Mouse (Mus musculus) stomach, embryonic 14.5 days (tissue): ENCODE data around the gene D17H6S53E. TPM values are rescaled to one million over a fixed set of nuclear protein-coding genes. Genes with fewer than 3 reads are reported as not detected.

ENCODE experiments used
- ATAC-seq: fragments of 200-750 bp; cut with Nextera tagmentation; 2 replicates; pipeline ENCODE4 v1.8.0; 2017; ENCODE audit warnings: low read depth, moderate TSS enrichment; ENCODE audit not compliant: insufficient number of reproducible peaks, insufficient read depth, low FRiP score
- H3K27ac ChIP-seq: fragments of 300-500 bp; sonication (generic); 2 replicates; pipeline ENCODE4 v1.5.1; 2014; ENCODE audit warnings: mild to moderate bottlenecking, low read length, moderate library complexity, mixed read lengths
- H3K27me3 ChIP-seq: fragments of 300-500 bp; sonication (generic); 2 replicates; pipeline ENCODE4 v1.6.1; 2014; ENCODE audit warnings: low read length, control low read depth, mixed read lengths; ENCODE audit not compliant: control insufficient read depth, insufficient read depth
- H3K36me3 ChIP-seq: fragments of 300-500 bp; sonication (generic); 2 replicates; pipeline ENCODE4 v1.6.1; 2014; ENCODE audit warnings: mild to moderate bottlenecking, control low read depth, low read length, moderate library complexity, mixed read lengths; ENCODE audit not compliant: control insufficient read depth, insufficient read depth
- H3K4me1 ChIP-seq: fragments of 300-500 bp; sonication (generic); 2 replicates; pipeline ENCODE4 v1.6.1; 2014; ENCODE audit warnings: low read length, control low read depth, mixed read lengths; ENCODE audit not compliant: control insufficient read depth, insufficient read depth
- H3K4me2 ChIP-seq: fragments of 300-500 bp; sonication (generic); replicated peaks from 2 replicates; pipeline ENCODE4 v1.6.1; 2014; ENCODE audit warnings: low read depth, low read length, control low read depth
- H3K4me3 ChIP-seq: fragments of 300-500 bp; sonication (generic); 2 replicates; pipeline ENCODE4 v1.5.1; 2014; ENCODE audit warnings: low read depth, low read length, control low read depth
- H3K9ac ChIP-seq: fragments of 300-500 bp; sonication (generic); replicated peaks from 2 replicates; pipeline ENCODE4 v1.6.1; 2014; ENCODE audit warnings: low read depth, mild to moderate bottlenecking, control low read depth, low read length, moderate library complexity, mixed read lengths
- H3K9me3 ChIP-seq: fragments of 300-500 bp; sonication (generic); 2 replicates; pipeline ENCODE4 v1.6.1; 2016; ENCODE audit warnings: low read depth, low read length, control low read depth; ENCODE audit not compliant: control insufficient read depth
- WGBS: fragments of 180-500 bp; shearing (Covaris S2); extraction: QIAGEN DNeasy Blood & Tissue Kit; methylation state at CpG from one replicate; pipeline ENCODE4 v1.1.7; 2014; 5-methylcytosine and 5-hydroxymethylcytosine counted together
- polyA plus RNA-seq: library from polyadenylated mRNA; unstranded; fragments of >200 nt; fragmentation: Nextera tagmentation; extraction: Ambion mirVana; gene quantifications from 2 replicates; pipeline ENCODE4 v1.2.1, GENCODE M21; 2014

Gene D17H6S53E
- polyA plus RNA-seq, 1 experiment from 2014 or later: 13.3 TPM

DNA sequence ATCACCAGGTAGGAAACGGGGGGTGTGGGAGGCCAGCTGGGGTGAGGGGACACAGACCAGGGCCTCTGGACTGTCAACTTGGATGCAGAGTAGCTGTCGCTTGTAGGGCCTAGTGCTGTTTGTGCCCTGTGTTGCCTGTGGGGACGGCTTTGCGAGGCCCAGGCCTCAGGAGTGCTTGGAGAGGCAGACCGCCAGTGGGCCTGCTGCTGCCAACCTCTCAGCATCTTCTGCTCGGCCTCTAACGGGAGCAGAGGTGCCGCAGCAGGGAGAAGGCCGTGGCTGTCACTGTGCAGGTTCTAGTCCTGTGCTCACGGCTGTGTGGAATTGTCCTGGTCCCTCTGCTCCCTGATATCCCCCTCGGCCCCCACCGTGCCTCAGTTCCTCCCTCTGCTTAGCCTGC is 29.6 kb upstream of the D17H6S53E start:
- H3K27me3 ChIP-seq: no peaks in the 10 kb centered on the region
- no peak overlapping the region for H3K4me2 ChIP-seq
- no peak for ATAC-seq
- 85% methylated on average over 12 of the region's 12 CpGs for WGBS
- H3K4me1 ChIP-seq: no peaks in the 10 kb centered on the region
- no peak overlapping the region for H3K4me3 ChIP-seq
- no peak overlapping the region for H3K27ac ChIP-seq
- no peak overlapping the region for H3K9ac ChIP-seq
- no peaks in the 10 kb centered on the region for H3K9me3 ChIP-seq
- H3K36me3 ChIP-seq: peaks cover 75% of the 10 kb centered on the region

- 89% methylated on average over 11 of the region's 12 CpGs for WGBS
- Histone ChIP-seq H3K4me2 (no peak overlapping the region), H3K4me3 (no peak overlapping the region), H3K27ac (no peak overlapping the region), H3K27me3 (no peaks in the 10 kb centered on the region), H3K9me3 (no peaks in the 10 kb centered on the region), H3K9ac (no peak overlapping the region), H3K4me1 (no peaks in the 10 kb centered on the region), H3K36me3 (peaks cover 78% of the 10 kb centered on the region)
- ATAC-seq: no peak
Measured at GRCm38 (mm10) chr17:35097164-35097655, 29.0 kb upstream of the D17H6S53E start.

GRCm38 (mm10) chr17:35100196-35100765 is 25.9 kb upstream of the D17H6S53E start:
- H3K4me3 ChIP-seq: no peak overlapping the region
- no peaks in the 10 kb centered on the region for H3K27me3 ChIP-seq
- no peaks in the 10 kb centered on the region for H3K9me3 ChIP-seq
- no peaks in the 10 kb centered on the region for H3K4me1 ChIP-seq
- H3K4me2 ChIP-seq: no peak overlapping the region
- ATAC-seq: no peak
- WGBS: 54% methylated on average over 10 of the region's 10 CpGs
- peaks cover 64% of the 10 kb centered on the region for H3K36me3 ChIP-seq
- H3K27ac ChIP-seq: no peak overlapping the region
- H3K9ac ChIP-seq: no peak overlapping the region

GRCm38 (mm10) chr17:35101161-35101560 is 25.0 kb upstream of the D17H6S53E start:
- Histone ChIP-seq H3K4me3 (no peak overlapping the region), H3K9me3 (no peaks in the 10 kb centered on the region), H3K4me2 (no peak overlapping the region), H3K27ac (no peak overlapping the region), H3K27me3 (no peaks in the 10 kb centered on the region), H3K9ac (no peak overlapping the region), H3K4me1 (0 out of 2 replicates have a peak, but pooled peaks cover 2% of the 10 kb centered on the region), H3K36me3 (peaks cover 62% of the 10 kb centered on the region)
- 85% methylated on average over 11 of the region's 11 CpGs for whole genome bisulfite sequencing
- no peak for ATAC-seq

- 72% methylated on average over 8 of the region's 8 CpGs for WGBS
- H3K27ac ChIP-seq: no peak overlapping the region
- H3K4me2 ChIP-seq: no peak overlapping the region
- ATAC-seq: no peak
- H3K4me3 ChIP-seq: no peak overlapping the region
- no peaks in the 10 kb centered on the region for H3K27me3 ChIP-seq
- no peak overlapping the region for H3K9ac ChIP-seq
- H3K9me3 ChIP-seq: no peaks in the 10 kb centered on the region
- 0 out of 2 replicates have a peak, but pooled peaks cover 3% of the 10 kb centered on the region for H3K4me1 ChIP-seq
- H3K36me3 ChIP-seq: peaks cover 52% of the 10 kb centered on the region
Measured at GRCm38 (mm10) chr17:35102299-35102698, 23.9 kb upstream of the D17H6S53E start.

DNA sequence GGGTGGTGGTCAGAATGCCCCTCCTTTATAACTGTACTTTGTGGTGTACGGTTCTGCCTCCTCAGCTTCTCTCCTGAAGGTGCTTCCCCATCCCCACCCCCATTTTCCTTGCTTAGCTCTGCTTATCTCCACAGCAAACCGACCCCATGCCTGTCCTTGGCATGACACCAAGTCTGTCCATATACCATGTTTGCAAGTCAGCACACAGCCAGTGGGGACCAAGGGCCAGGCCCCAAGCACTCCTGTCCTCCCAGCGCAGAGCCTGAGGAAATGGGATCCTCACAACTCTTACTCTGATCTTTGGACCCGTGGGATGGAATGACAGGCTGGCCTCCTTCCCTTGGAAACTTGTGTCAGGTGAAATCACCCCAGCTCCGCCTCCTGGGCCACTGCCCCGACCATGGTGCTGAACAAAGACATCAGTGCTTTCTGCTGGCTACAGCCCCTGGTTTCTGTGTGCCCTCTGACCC is 22.9 kb upstream of the D17H6S53E start:
- H3K9me3 ChIP-seq: no peaks in the 10 kb centered on the region
- H3K9ac ChIP-seq: no peak overlapping the region
- H3K4me3 ChIP-seq: no peak overlapping the region
- H3K4me2 ChIP-seq: no peak overlapping the region
- 67% methylated on average over 6 of the region's 6 CpGs for WGBS
- H3K4me1 ChIP-seq: 0 out of 2 replicates have a peak, but pooled peaks cover 3% of the 10 kb centered on the region
- no peak overlapping the region for H3K27ac ChIP-seq
- peaks cover 43% of the 10 kb centered on the region for H3K36me3 ChIP-seq
- no peaks in the 10 kb centered on the region for H3K27me3 ChIP-seq
- no peak for ATAC-seq

DNA sequence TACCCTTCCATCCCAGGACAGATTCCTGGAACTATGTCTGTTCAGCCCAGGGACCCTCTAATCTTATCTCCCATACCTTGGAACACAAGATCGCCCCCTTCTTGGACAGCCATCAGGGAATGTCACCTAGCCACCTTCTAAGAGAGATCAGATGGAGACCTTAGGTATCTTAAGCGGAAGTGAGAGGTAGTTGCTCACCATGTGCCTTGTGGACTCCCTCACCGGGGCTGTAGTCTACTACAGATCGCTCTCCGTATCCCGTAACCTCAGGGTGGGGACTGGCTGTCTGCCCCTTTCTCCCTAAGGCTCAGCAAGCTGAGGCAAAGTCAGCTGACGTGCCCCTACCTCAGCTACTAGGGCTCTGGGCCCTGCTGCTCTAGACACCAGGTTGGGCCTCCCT is 22.1 kb upstream of the D17H6S53E start:
- no peak for ATAC-seq
- Histone ChIP-seq H3K27me3 (no peaks in the 10 kb centered on the region), H3K27ac (no peak overlapping the region), H3K9ac (no peak overlapping the region), H3K36me3 (peaks cover 36% of the 10 kb centered on the region), H3K9me3 (no peaks in the 10 kb centered on the region), H3K4me2 (no peak overlapping the region), H3K4me1 (0 out of 2 replicates have a peak, but pooled peaks cover 3% of the 10 kb centered on the region), H3K4me3 (no peak overlapping the region)
- 90% methylated on average over 7 of the region's 7 CpGs for WGBS

DNA sequence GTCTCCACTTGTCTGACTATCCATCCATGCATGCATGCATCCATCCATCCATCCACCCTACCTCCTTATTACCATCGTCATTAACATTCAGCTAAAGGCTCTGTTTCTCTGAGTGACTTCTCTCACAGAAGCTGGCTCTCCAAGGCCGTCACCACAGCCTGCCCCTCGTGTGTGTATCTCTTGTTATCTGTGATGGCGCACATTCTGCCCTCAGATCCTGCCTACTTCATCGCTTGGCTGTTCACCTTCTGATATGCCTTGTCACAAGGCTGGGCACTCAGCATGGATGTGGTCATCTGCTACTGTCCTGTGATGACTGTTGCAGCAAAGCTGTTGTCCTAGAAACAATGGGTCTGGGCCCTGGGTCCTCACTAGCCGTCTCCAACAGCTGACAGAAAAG is 21.4 kb upstream of the D17H6S53E start:
- Histone ChIP-seq H3K4me3 (no peak overlapping the region), H3K27ac (no peak overlapping the region), H3K36me3 (peaks cover 33% of the 10 kb centered on the region), H3K9ac (no peak overlapping the region), H3K9me3 (no peaks in the 10 kb centered on the region), H3K4me1 (0 out of 2 replicates have a peak, but pooled peaks cover 3% of the 10 kb centered on the region), H3K4me2 (no peak overlapping the region), H3K27me3 (no peaks in the 10 kb centered on the region)
- 79% methylated on average over 6 of the region's 6 CpGs for WGBS
- no peak for ATAC-seq
